Comparison of ENCODE assay signal across 8 mouse cellular contexts in the genomic region with DNA sequence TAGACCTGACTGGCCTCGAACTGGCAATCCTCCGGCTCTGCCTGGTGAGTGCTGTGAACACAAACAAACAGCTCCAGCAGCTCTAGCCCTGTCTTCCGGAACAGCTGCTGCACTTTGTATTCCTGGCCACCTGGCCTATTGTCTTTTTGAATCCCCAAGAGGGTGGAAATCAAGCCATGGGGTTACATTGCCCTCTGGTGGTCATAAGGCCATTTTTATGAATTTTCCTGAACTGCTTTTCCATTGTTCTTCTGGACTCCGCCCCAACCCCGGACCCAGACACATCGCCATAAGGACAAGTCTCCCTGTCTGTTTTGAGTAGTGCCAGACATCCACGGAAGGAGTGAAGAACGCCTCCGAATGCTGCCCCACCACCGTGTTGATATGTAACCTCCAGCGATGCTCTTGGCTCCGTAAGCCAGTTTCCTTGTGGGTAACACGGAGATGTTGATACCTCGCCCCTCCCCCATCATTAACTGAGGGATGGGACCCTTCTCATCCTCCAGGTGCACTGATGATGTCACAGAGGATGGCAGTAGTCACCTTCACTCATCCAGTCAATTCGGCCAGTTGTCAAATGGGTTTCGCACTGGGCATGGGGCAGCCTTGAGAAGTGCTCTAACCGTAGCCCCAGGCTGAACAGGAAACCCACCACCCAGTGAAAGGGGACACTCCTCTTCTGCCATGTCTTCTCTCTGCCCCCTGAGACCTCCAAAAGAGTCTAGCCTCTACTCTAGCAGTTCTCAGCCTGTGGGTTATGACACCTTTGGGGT. TPM values are rescaled to one million over a fixed set of nuclear protein-coding genes. Genes with fewer than 3 reads are reported as not detected.
DNase-seq lines count a peak whose midpoint lies in the region; ATAC-seq and TF ChIP-seq lines count a peak whose summit lies in the region.

No protein-coding gene starts in this region.

- H3K36me3 ChIP-seq in E14TG2a.4 (ENCODE audit: insufficient read depth, low read length), result no peaks in the 10 kb centered on the region
- H3K36me3 ChIP-seq in forebrain, embryonic 12.5 days (replicated peaks), result no peaks in the 10 kb centered on the region
- H3K36me3 ChIP-seq in heart, postnatal 0 days (replicated peaks; ENCODE audit: control insufficient read depth, insufficient read depth, low read length), result no peaks in the 10 kb centered on the region
- H3K36me3 ChIP-seq in liver, embryonic 15.5 days (replicated peaks), result 0 out of 2 replicates have a peak, but pooled peaks cover 4% of the 10 kb centered on the region
- no peaks in the 10 kb centered on the region for H3K36me3 ChIP-seq in neural tube, embryonic 12.5 days

- H3K4me1 ChIP-seq in E14TG2a.4 (replicated peaks; ENCODE audit: low read depth, low read length), result peaks cover 47% of the 10 kb centered on the region
- peaks cover 9% of the 10 kb centered on the region for H3K4me1 ChIP-seq in forebrain, embryonic 12.5 days
- no peaks in the 10 kb centered on the region for H3K4me1 ChIP-seq in heart, postnatal 0 days (ENCODE audit: control insufficient read depth, insufficient read depth)
- H3K4me1 ChIP-seq in liver, embryonic 15.5 days (replicated peaks), result peaks cover 32% of the 10 kb centered on the region
- H3K4me1 ChIP-seq in neural tube, embryonic 12.5 days, result no peaks in the 10 kb centered on the region

- DNase-seq in c-Kit-positive CD71-positive TER-119-negative erythroid progenitor cells, embryonic 14.5 days (ENCODE audit: low read depth), result peak; percentile 72
- peak; percentile 86 for DNase-seq in heart, postnatal 0 days (ENCODE audit: low spot score)
- DNase-seq in kidney, postnatal 36 days, result peak; percentile 83 to 86
- DNase-seq in telencephalon, adult 2 months (ENCODE audit: low read depth, low spot score), result peak; percentile 81

- H3K9ac ChIP-seq in forebrain, embryonic 12.5 days, result peak overlapping the region; percentile 51
- no peak overlapping the region for H3K9ac ChIP-seq in heart, postnatal 0 days (replicated peaks; ENCODE audit: low read depth, low read length)
- H3K9ac ChIP-seq in liver, embryonic 15.5 days, result no peak overlapping the region
- peak overlapping the region; percentile 35; the same call in 1 of the 2 replicates for H3K9ac ChIP-seq in neural tube, embryonic 12.5 days

- H3K9me3 ChIP-seq in E14TG2a.4 (ENCODE audit: low read length), result no peaks in the 10 kb centered on the region
- H3K9me3 ChIP-seq in forebrain, embryonic 12.5 days, result no peaks in the 10 kb centered on the region
- H3K9me3 ChIP-seq in heart, postnatal 0 days (replicated peaks; ENCODE audit: control insufficient read depth, low read length), result no peaks in the 10 kb centered on the region
- H3K9me3 ChIP-seq in liver, embryonic 15.5 days (replicated peaks), result no peaks in the 10 kb centered on the region
- H3K9me3 ChIP-seq in neural tube, embryonic 12.5 days, result no peaks in the 10 kb centered on the region

- TF ChIP-seq CTCF in E14TG2a.4 (conservative IDR thresholded peaks at IDR 0.05; ENCODE audit: low read length), result peak; percentile 76
- TF ChIP-seq CTCF in heart, postnatal 0 days (IDR thresholded peaks at IDR 0.05; ENCODE audit: low read depth), result peak; percentile 91

- no peak for TF ChIP-seq EP300 in heart, postnatal 0 days (IDR thresholded peaks at IDR 0.05; ENCODE audit: low read depth)

- 16% methylated on average over 17 of the region's 17 CpGs for WGBS in forebrain, embryonic 12.5 days
- WGBS in heart, postnatal 0 days, result 14% methylated on average over 17 of the region's 17 CpGs
- 13% methylated on average over 17 of the region's 17 CpGs for WGBS in liver, embryonic 15.5 days (ENCODE audit: insufficient replicate concordance)
- 19% methylated on average over 17 of the region's 17 CpGs for WGBS in neural tube, embryonic 12.5 days

- peak overlapping the region; percentile 66 for H3K4me3 ChIP-seq in E14TG2a.4 (replicated peaks; ENCODE audit: low read length)
- H3K4me3 ChIP-seq in forebrain, embryonic 12.5 days (replicated peaks), result peak overlapping the region; percentile 28
- H3K4me3 ChIP-seq in heart, postnatal 0 days (ENCODE audit: low read depth, low read length), result peak overlapping the region; percentile 18
- 0 out of 2 replicates have a peak overlapping the region, but pooled peaks have one; percentile 26 for H3K4me3 ChIP-seq in liver, embryonic 15.5 days (replicated peaks)
- H3K4me3 ChIP-seq in neural tube, embryonic 12.5 days, result no peak overlapping the region; the same call in 1 of the 2 replicates

- peak; percentile 91 for ATAC-seq in forebrain, embryonic 12.5 days (ENCODE audit: low FRiP score)
- ATAC-seq in heart, postnatal 0 days (ENCODE audit: insufficient read depth, low read depth), result peak; percentile 88
- peak; percentile 43 for ATAC-seq in liver, embryonic 15.5 days (ENCODE audit: insufficient read depth)
- ATAC-seq in neural tube, embryonic 12.5 days (ENCODE audit: low FRiP score, low read depth), result peak; percentile 78; the same call in 1 of the 2 replicates

- peak overlapping the region; percentile 54 for H3K4me2 ChIP-seq in forebrain, embryonic 12.5 days
- H3K4me2 ChIP-seq in heart, postnatal 0 days (ENCODE audit: low read depth, low read length), result peak overlapping the region; percentile 46
- H3K4me2 ChIP-seq in liver, embryonic 15.5 days, result peak overlapping the region; percentile 53
- peak overlapping the region; percentile 53 for H3K4me2 ChIP-seq in neural tube, embryonic 12.5 days (replicated peaks)

- no peaks in the 10 kb centered on the region for H3K27me3 ChIP-seq in E14TG2a.4 (ENCODE audit: insufficient read depth, low read length)
- H3K27me3 ChIP-seq in forebrain, embryonic 12.5 days, result no peaks in the 10 kb centered on the region
- H3K27me3 ChIP-seq in heart, postnatal 0 days (ENCODE audit: control insufficient read depth, insufficient read depth, low read length), result no peaks in the 10 kb centered on the region
- H3K27me3 ChIP-seq in liver, embryonic 15.5 days, result no peaks in the 10 kb centered on the region
- no peaks in the 10 kb centered on the region for H3K27me3 ChIP-seq in neural tube, embryonic 12.5 days (replicated peaks)

- H3K27ac ChIP-seq in forebrain, embryonic 12.5 days, result peak overlapping the region; percentile 63
- peak overlapping the region; percentile 27; the same call in 1 of the 2 replicates for H3K27ac ChIP-seq in heart, postnatal 0 days (ENCODE audit: low read depth)
- H3K27ac ChIP-seq in liver, embryonic 15.5 days (replicated peaks), result no peak overlapping the region
- no peak overlapping the region; the same call in 1 of the 2 replicates for H3K27ac ChIP-seq in neural tube, embryonic 12.5 days

RNA-seq across cellular contexts. Expression of a gene that starts 13.6 kb away (rescaled TPM):
- 0.88 and 0.91 TPM in 2 replicates for polyA plus RNA-seq in forebrain, embryonic 12.5 days (2016; fragmentation: Nextera tagmentation; extraction: Ambion mirVana)
- 0.50 and 5.4 TPM in 2 replicates for total RNA-seq in heart, postnatal 0 days (2014; rRNA removed; ENCODE audit: low replicate concordance)
- 0.89 and 0.94 TPM in 2 replicates for polyA plus RNA-seq in heart, postnatal 0 days (2015; fragmentation: Nextera tagmentation; extraction: Ambion mirVana)
- polyA plus RNA-seq in liver, embryonic 15.5 days (2015; fragmentation: Nextera tagmentation; extraction: Ambion mirVana), result 8.2 and 9.5 TPM in 2 replicates
- polyA plus RNA-seq in neural tube, embryonic 12.5 days (2016; fragmentation: Nextera tagmentation; extraction: Ambion mirVana), result 0.88 and 1.2 TPM in 2 replicates

RNA-seq across cellular contexts. Expression of a gene that starts 17.3 kb away (rescaled TPM):
- polyA plus RNA-seq in forebrain, embryonic 12.5 days (2016; fragmentation: Nextera tagmentation; extraction: Ambion mirVana), result 2.0 and 2.4 TPM in 2 replicates
- total RNA-seq in heart, postnatal 0 days (2014; rRNA removed; ENCODE audit: low replicate concordance), result 0.42 and 2.3 TPM in 2 replicates
- polyA plus RNA-seq in heart, postnatal 0 days (2015; fragmentation: Nextera tagmentation; extraction: Ambion mirVana), result 0.88 and 1.1 TPM in 2 replicates
- polyA plus RNA-seq in liver, embryonic 15.5 days (2015; fragmentation: Nextera tagmentation; extraction: Ambion mirVana), result 65.5 and 76.7 TPM in 2 replicates
- polyA plus RNA-seq in neural tube, embryonic 12.5 days (2016; fragmentation: Nextera tagmentation; extraction: Ambion mirVana), result 1.2 and 2.1 TPM in 2 replicates

RNA-seq across cellular contexts. Expression of a gene that starts 17.6 kb away (rescaled TPM):
- polyA plus RNA-seq in forebrain, embryonic 12.5 days (2016; fragmentation: Nextera tagmentation; extraction: Ambion mirVana), result not detected in 2 replicates
- total RNA-seq in heart, postnatal 0 days (2014; rRNA removed; ENCODE audit: low replicate concordance), result not detected in 2 replicates
- 0.33 TPM in 1 of 2 replicates, not detected in the other for polyA plus RNA-seq in heart, postnatal 0 days (2015; fragmentation: Nextera tagmentation; extraction: Ambion mirVana)
- polyA plus RNA-seq in liver, embryonic 15.5 days (2015; fragmentation: Nextera tagmentation; extraction: Ambion mirVana), result 0.24 and 0.33 TPM in 2 replicates
- polyA plus RNA-seq in neural tube, embryonic 12.5 days (2016; fragmentation: Nextera tagmentation; extraction: Ambion mirVana), result not detected in 2 replicates

RNA-seq across cellular contexts. Expression of a gene that starts 32.9 kb away (rescaled TPM):
- 0.23 TPM in 1 of 2 replicates, not detected in the other for polyA plus RNA-seq in forebrain, embryonic 12.5 days (2016; fragmentation: Nextera tagmentation; extraction: Ambion mirVana)
- 0.19 and 1.3 TPM in 2 replicates for total RNA-seq in heart, postnatal 0 days (2014; rRNA removed; ENCODE audit: low replicate concordance)
- 0.10 and 0.18 TPM in 2 replicates for polyA plus RNA-seq in heart, postnatal 0 days (2015; fragmentation: Nextera tagmentation; extraction: Ambion mirVana)
- polyA plus RNA-seq in liver, embryonic 15.5 days (2015; fragmentation: Nextera tagmentation; extraction: Ambion mirVana), result 6.7 and 6.8 TPM in 2 replicates
- 0.15 and 0.34 TPM in 2 replicates for polyA plus RNA-seq in neural tube, embryonic 12.5 days (2016; fragmentation: Nextera tagmentation; extraction: Ambion mirVana)

Comparison
In these comparisons a context has a peak if more than half of its experiments do, and no peak if none do; other contexts are left out.
1. H3K27ac ChIP-seq: peak in forebrain, embryonic 12.5 days (single experiment) and heart, postnatal 0 days (single experiment); none in liver, embryonic 15.5 days (single experiment) and neural tube, embryonic 12.5 days (single experiment).
2. H3K9ac ChIP-seq: peak in forebrain, embryonic 12.5 days (single experiment) and neural tube, embryonic 12.5 days (single experiment); none in heart, postnatal 0 days (single experiment) and liver, embryonic 15.5 days (single experiment).
3. RNA of a gene that starts 17.3 kb away (polyA plus RNA-seq): 65.5 to 76.7 TPM in liver, embryonic 15.5 days; 2.0 to 2.4 TPM in forebrain, embryonic 12.5 days, 1.2 to 2.1 TPM in neural tube, embryonic 12.5 days and 0.88 to 1.1 TPM in heart, postnatal 0 days; every median in the first group is over 10 times any median in the second.
4. Peak in every context shown above with its lines, with median percentiles within 50 percentile points of each other: DNase-seq, ATAC-seq and H3K4me2 ChIP-seq.